Mouse (Mus musculus): ENCODE results near the gene Smtn. TPM values are rescaled to one million over a fixed set of nuclear protein-coding genes. Genes with fewer than 3 reads are reported as not detected.

Gene Smtn
- polyA plus RNA-seq, 2 experiments, result 59.0 to 79.6 TPM

- DNase-seq (ENCODE audit: low spot score) (no peak), ATAC-seq (ENCODE audit: low FRiP score, low read depth) (no peak)
- WGBS, result 71% methylated on average over 5 of the region's 5 CpGs
- no peaks in the 10 kb centered on the region for H3K9me3 ChIP-seq (ENCODE audit: control insufficient read depth, low read length)
- no peak overlapping the region for H3K27ac ChIP-seq (replicated peaks; ENCODE audit: low read depth, low read length)
- peak overlapping the region; percentile 49 for H3K4me2 ChIP-seq (replicated peaks; ENCODE audit: low read depth, low read length, severe bottlenecking)
- peaks cover 19% of the 10 kb centered on the region for H3K4me1 ChIP-seq (ENCODE audit: control insufficient read depth, insufficient read depth, low read length)
- H3K9ac ChIP-seq (ENCODE audit: low read depth, low read length, severe bottlenecking), result no peak overlapping the region
- H3K36me3 ChIP-seq (ENCODE audit: control insufficient read depth, insufficient read depth, low read length), result peaks cover 21% of the 10 kb centered on the region
- H3K4me3 ChIP-seq (replicated peaks; ENCODE audit: low read length), result peak overlapping the region; percentile 60; the same call in 1 of the 2 replicates
- H3K27me3 ChIP-seq (ENCODE audit: control insufficient read depth, insufficient read depth, low read length), result 0 out of 2 replicates have a peak, but pooled peaks cover 5% of the 10 kb centered on the region
- no peak for TF ChIP-seq POLR2A (IDR thresholded peaks at IDR 0.05; ENCODE audit: borderline replicate concordance, extremely low read depth, insufficient read depth, insufficient read length)
Measured at GRCm38 (mm10) chr11:3516121-3516520, 24.3 kb downstream of the Smtn start.

DNA sequence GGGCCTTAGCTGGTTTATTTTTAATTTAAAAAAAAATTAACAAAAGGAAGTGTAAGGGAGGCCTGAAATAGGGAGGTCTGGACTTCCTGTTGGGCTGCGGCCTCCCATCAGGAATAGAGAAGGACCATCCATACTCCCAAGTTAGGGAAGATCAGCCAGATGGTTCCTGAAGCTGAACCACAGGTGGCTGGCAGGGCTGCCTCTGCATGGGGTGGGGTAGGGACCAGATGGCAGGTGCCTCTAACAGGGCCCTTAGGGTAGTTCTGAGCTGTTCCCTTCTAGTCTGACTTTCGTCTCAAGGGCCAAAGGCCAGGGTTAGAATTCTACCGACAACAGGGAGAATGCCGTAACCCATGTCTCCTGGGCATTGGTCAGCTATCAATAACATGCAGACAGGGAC is 24.8 kb downstream of the Smtn start:
- 0 out of 2 replicates have a peak overlapping the region, but pooled peaks have one; percentile 76 for H3K9ac ChIP-seq (ENCODE audit: low read depth, low read length, severe bottlenecking)
- WGBS, result 70% methylated on average over 4 of the region's 4 CpGs
- no peak overlapping the region for H3K27ac ChIP-seq (replicated peaks; ENCODE audit: low read depth, low read length)
- 0 out of 2 replicates have a peak, but pooled peaks cover 5% of the 10 kb centered on the region for H3K27me3 ChIP-seq (ENCODE audit: control insufficient read depth, insufficient read depth, low read length)
- no peak for TF ChIP-seq POLR2A (IDR thresholded peaks at IDR 0.05; ENCODE audit: borderline replicate concordance, extremely low read depth, insufficient read depth, insufficient read length)
- peaks cover 16% of the 10 kb centered on the region for H3K36me3 ChIP-seq (ENCODE audit: control insufficient read depth, insufficient read depth, low read length)
- H3K4me2 ChIP-seq (replicated peaks; ENCODE audit: low read depth, low read length, severe bottlenecking), result peak overlapping the region; percentile 49
- no peaks in the 10 kb centered on the region for H3K9me3 ChIP-seq (ENCODE audit: control insufficient read depth, low read length)
- H3K4me1 ChIP-seq (ENCODE audit: control insufficient read depth, insufficient read depth, low read length), result peaks cover 19% of the 10 kb centered on the region
- DNase-seq (ENCODE audit: low spot score) (no peak), ATAC-seq (ENCODE audit: low FRiP score, low read depth) (no peak)
- peak overlapping the region; percentile 60 for H3K4me3 ChIP-seq (replicated peaks; ENCODE audit: low read length)

GRCm38 (mm10) chr11:3515216-3515615 is 25.2 kb downstream of the Smtn start:
- WGBS, result 12% methylated on average over 4 of the region's 4 CpGs
- ATAC-seq (ENCODE audit: low FRiP score, low read depth) (peak; percentile 3; the same call in 1 of the 2 replicates), DNase-seq (ENCODE audit: low spot score) (no peak)
- TF ChIP-seq POLR2A (IDR thresholded peaks at IDR 0.05; ENCODE audit: borderline replicate concordance, extremely low read depth, insufficient read depth, insufficient read length), result no peak
- Histone ChIP-seq H3K9ac (ENCODE audit: low read depth, low read length, severe bottlenecking) (peak overlapping the region; percentile 76), H3K4me1 (ENCODE audit: control insufficient read depth, insufficient read depth, low read length) (peaks cover 19% of the 10 kb centered on the region), H3K9me3 (ENCODE audit: control insufficient read depth, low read length) (no peaks in the 10 kb centered on the region), H3K27ac (replicated peaks; ENCODE audit: low read depth, low read length) (peak overlapping the region; percentile 52; the same call in 1 of the 2 replicates), H3K4me3 (replicated peaks; ENCODE audit: low read length) (peak overlapping the region; percentile 60), H3K36me3 (ENCODE audit: control insufficient read depth, insufficient read depth, low read length) (peaks cover 12% of the 10 kb centered on the region), H3K27me3 (ENCODE audit: control insufficient read depth, insufficient read depth, low read length) (0 out of 2 replicates have a peak, but pooled peaks cover 5% of the 10 kb centered on the region), H3K4me2 (replicated peaks; ENCODE audit: low read depth, low read length, severe bottlenecking) (peak overlapping the region; percentile 49)

GRCm38 (mm10) chr11:3514529-3515054 is 25.8 kb downstream of the Smtn start, which contains the start of gene Selenom:
Gene Selenom, plus strand, starts transcription at chr11:3514684.
- TF ChIP-seq POLR2A (IDR thresholded peaks at IDR 0.05; ENCODE audit: borderline replicate concordance, extremely low read depth, insufficient read depth, insufficient read length), result 0 out of 2 replicates have a peak, but pooled peaks have one; percentile 43
- H3K27ac ChIP-seq (replicated peaks; ENCODE audit: low read depth, low read length), result peak within 1 kb of the TSS; percentile 52; the same call in 1 of the 2 replicates
- H3K4me3 ChIP-seq (replicated peaks; ENCODE audit: low read length), result peak within 1 kb of the TSS; percentile 60
- ATAC-seq (ENCODE audit: low FRiP score, low read depth) (peak; percentile 84), DNase-seq (ENCODE audit: low spot score) (peak; percentile 88)
- 0 out of 2 replicates have a peak, but pooled peaks cover 5% of the 10 kb centered on the region for H3K27me3 ChIP-seq (ENCODE audit: control insufficient read depth, insufficient read depth, low read length)
- peak within 1 kb of the TSS; percentile 76 for H3K9ac ChIP-seq (ENCODE audit: low read depth, low read length, severe bottlenecking)
- no peaks in the 10 kb centered on the region for H3K9me3 ChIP-seq (ENCODE audit: control insufficient read depth, low read length)
- peaks cover 5% of the 10 kb centered on the region for H3K36me3 ChIP-seq (ENCODE audit: control insufficient read depth, insufficient read depth, low read length)
- peaks cover 19% of the 10 kb centered on the region for H3K4me1 ChIP-seq (ENCODE audit: control insufficient read depth, insufficient read depth, low read length)
- 0% methylated on average over 25 of the region's 26 CpGs for WGBS
- peak within 1 kb of the TSS; percentile 49 for H3K4me2 ChIP-seq (replicated peaks; ENCODE audit: low read depth, low read length, severe bottlenecking)

DNA sequence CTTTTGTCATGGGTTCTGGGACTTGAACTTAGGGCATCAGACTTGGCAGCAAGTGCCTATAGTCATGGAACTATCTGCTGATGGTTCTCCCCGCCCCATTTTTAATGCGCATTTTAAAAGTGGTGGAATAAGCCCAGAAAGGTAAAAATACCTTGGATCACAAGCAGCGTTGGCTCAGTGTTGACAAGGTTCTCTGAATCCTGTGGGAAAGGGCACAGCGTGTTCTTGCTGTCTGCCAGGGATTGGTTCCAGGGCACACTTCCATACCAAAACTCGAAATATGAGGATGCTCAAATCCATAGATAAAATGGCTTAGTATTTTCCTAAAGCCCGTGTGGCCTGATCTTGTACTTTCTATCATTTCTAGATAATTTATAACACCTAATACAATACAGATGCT is 27.1 kb downstream of the Smtn start:
- Histone ChIP-seq H3K27me3 (ENCODE audit: control insufficient read depth, insufficient read depth, low read length) (0 out of 2 replicates have a peak, but pooled peaks cover 5% of the 10 kb centered on the region), H3K4me1 (ENCODE audit: control insufficient read depth, insufficient read depth, low read length) (peaks cover 19% of the 10 kb centered on the region), H3K36me3 (ENCODE audit: control insufficient read depth, insufficient read depth, low read length) (no peaks in the 10 kb centered on the region), H3K4me3 (replicated peaks; ENCODE audit: low read length) (no peak overlapping the region), H3K4me2 (replicated peaks; ENCODE audit: low read depth, low read length, severe bottlenecking) (no peak overlapping the region), H3K27ac (replicated peaks; ENCODE audit: low read depth, low read length) (no peak overlapping the region), H3K9ac (ENCODE audit: low read depth, low read length, severe bottlenecking) (no peak overlapping the region), H3K9me3 (ENCODE audit: control insufficient read depth, low read length) (no peaks in the 10 kb centered on the region)
- WGBS, result 84% methylated on average over 6 of the region's 6 CpGs
- ATAC-seq (ENCODE audit: low FRiP score, low read depth) (no peak), DNase-seq (ENCODE audit: low spot score) (no peak)
- TF ChIP-seq POLR2A (IDR thresholded peaks at IDR 0.05; ENCODE audit: borderline replicate concordance, extremely low read depth, insufficient read depth, insufficient read length), result no peak
